9 mouse cellular contexts compared by ENCODE assay signal in the genomic region with DNA sequence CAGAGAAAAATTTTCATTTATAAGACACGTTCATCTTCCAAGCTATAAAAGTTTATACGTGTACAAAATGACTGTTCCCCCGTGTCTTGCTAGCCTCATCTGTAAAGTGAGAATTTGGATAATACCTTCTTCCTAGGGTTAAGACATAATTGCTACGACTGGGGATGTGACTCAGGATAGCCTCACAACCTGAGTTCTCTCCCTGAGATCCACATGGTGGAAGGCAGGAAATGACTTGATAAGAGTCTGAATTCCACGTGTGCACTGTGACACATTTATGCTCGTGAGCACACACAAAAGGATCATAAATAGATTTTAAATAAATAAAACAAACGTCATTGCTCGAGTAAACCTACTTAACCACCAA. TPM values are rescaled to one million over a fixed set of nuclear protein-coding genes. Genes with fewer than 3 reads are reported as not detected.
DNase-seq lines count a peak whose midpoint lies in the region; ATAC-seq and TF ChIP-seq lines count a peak whose summit lies in the region.
"Had no signal": no experiment of that assay in that cellular context is flagged by ENCODE, and none has a peak within 500 bp of the region (broad histone marks: within the 10 kb centered on the region; RNA-seq: fewer than 3 reads in every experiment).

No protein-coding gene starts in this region.

- H3K4me1 ChIP-seq in lung, embryonic 16.5 days (replicated peaks; ENCODE audit: control insufficient read depth, insufficient read depth, low read length), result peaks cover 3% of the 10 kb centered on the region; the same call in 1 of the 2 replicates
- H3K4me1 ChIP-seq in lung, adult 2 months (ENCODE audit: control insufficient read depth, insufficient read depth, low read length), result no peaks in the 10 kb centered on the region
- H3K4me1 ChIP-seq in forebrain, postnatal 0 days (ENCODE audit: insufficient read depth), result no peaks in the 10 kb centered on the region
- no peaks in the 10 kb centered on the region for H3K4me1 ChIP-seq in limb, embryonic 14.5 days (ENCODE audit: control insufficient read depth, insufficient read depth, low read length)
- H3K4me1 ChIP-seq in neural tube, embryonic 14.5 days (ENCODE audit: control insufficient read depth, insufficient read depth, low read length), result peaks cover 3% of the 10 kb centered on the region; the same call in 1 of the 2 replicates

- no peak overlapping the region for H3K4me3 ChIP-seq in lung, embryonic 16.5 days (ENCODE audit: low read length)
- H3K4me3 ChIP-seq in lung, adult 2 months (replicated peaks; ENCODE audit: extremely low read depth, low read depth, low read length), result no peak overlapping the region
- no peak overlapping the region for H3K4me3 ChIP-seq in forebrain, postnatal 0 days (ENCODE audit: low read depth, low read length)
- H3K4me3 ChIP-seq in limb, embryonic 14.5 days (replicated peaks; ENCODE audit: low read length), result peak overlapping the region; percentile 46; the same call in 1 of the 2 replicates
- no peak overlapping the region for H3K4me3 ChIP-seq in neural tube, embryonic 14.5 days (ENCODE audit: low read depth, low read length)

- no peak for TF ChIP-seq CTCF in lung, adult 2 months (IDR thresholded peaks at IDR 0.05; ENCODE audit: insufficient read depth, low read length)
- no peak for TF ChIP-seq CTCF in forebrain, postnatal 0 days (IDR thresholded peaks at IDR 0.05; ENCODE audit: low read depth)

- no peaks in the 10 kb centered on the region for H3K9me3 ChIP-seq in lung, embryonic 16.5 days (ENCODE audit: control insufficient read depth, low read length)
- H3K9me3 ChIP-seq in forebrain, postnatal 0 days (ENCODE audit: low read length), result no peaks in the 10 kb centered on the region
- no peaks in the 10 kb centered on the region for H3K9me3 ChIP-seq in limb, embryonic 14.5 days (ENCODE audit: control insufficient read depth, low read length)
- no peaks in the 10 kb centered on the region for H3K9me3 ChIP-seq in neural tube, embryonic 14.5 days (ENCODE audit: control insufficient read depth, low read length)

- ATAC-seq in lung, embryonic 16.5 days (ENCODE audit: low read depth), result peak; percentile 25; the same call in 1 of the 2 replicates
- peak; percentile 1; the same call in 1 of the 2 replicates for ATAC-seq in forebrain, postnatal 0 days
- ATAC-seq in limb, embryonic 14.5 days (ENCODE audit: low FRiP score, low read depth), result no peak
- ATAC-seq in neural tube, embryonic 14.5 days (ENCODE audit: low read depth), result peak; percentile 35; the same call in 1 of the 2 replicates

- no peaks in the 10 kb centered on the region for H3K36me3 ChIP-seq in lung, embryonic 16.5 days (ENCODE audit: control insufficient read depth, insufficient read depth, low read length)
- no peaks in the 10 kb centered on the region for H3K36me3 ChIP-seq in forebrain, postnatal 0 days (ENCODE audit: insufficient read depth)
- H3K36me3 ChIP-seq in limb, embryonic 14.5 days (ENCODE audit: control insufficient read depth, insufficient read depth, low read length), result no peaks in the 10 kb centered on the region
- no peaks in the 10 kb centered on the region for H3K36me3 ChIP-seq in neural tube, embryonic 14.5 days (ENCODE audit: control insufficient read depth, insufficient read depth, low read length)

- WGBS in lung, embryonic 16.5 days, result 34% methylated on average over 8 of the region's 8 CpGs
- WGBS in lung, adult 2 months, result 32% methylated on average over 8 of the region's 8 CpGs
- 52% methylated on average over 8 of the region's 8 CpGs for WGBS in forebrain, postnatal 0 days
- WGBS in limb, embryonic 14.5 days, result 37% methylated on average over 8 of the region's 8 CpGs
- WGBS in neural tube, embryonic 14.5 days, result 46% methylated on average over 8 of the region's 8 CpGs

- no peaks in the 10 kb centered on the region for H3K27me3 ChIP-seq in lung, embryonic 16.5 days (ENCODE audit: control insufficient read depth, insufficient read depth, low read depth, low read length)
- no peaks in the 10 kb centered on the region for H3K27me3 ChIP-seq in forebrain, postnatal 0 days (ENCODE audit: insufficient read depth, low read length)
- H3K27me3 ChIP-seq in limb, embryonic 14.5 days (ENCODE audit: control insufficient read depth, insufficient read depth, low read length), result no peaks in the 10 kb centered on the region
- H3K27me3 ChIP-seq in neural tube, embryonic 14.5 days (ENCODE audit: control insufficient read depth, insufficient read depth, low read length), result no peaks in the 10 kb centered on the region

- peak overlapping the region; percentile 29; the same call in 1 of the 2 replicates for H3K4me2 ChIP-seq in lung, embryonic 16.5 days (ENCODE audit: low read depth, low read length)
- no peak overlapping the region for H3K4me2 ChIP-seq in forebrain, postnatal 0 days (ENCODE audit: low read depth)
- no peak overlapping the region for H3K4me2 ChIP-seq in limb, embryonic 14.5 days (replicated peaks; ENCODE audit: low read depth, low read length, severe bottlenecking)
- H3K4me2 ChIP-seq in neural tube, embryonic 14.5 days (ENCODE audit: low read depth, low read length), result no peak overlapping the region

- no peak overlapping the region for H3K9ac ChIP-seq in lung, embryonic 16.5 days (ENCODE audit: low read length)
- H3K9ac ChIP-seq in forebrain, postnatal 0 days, result no peak overlapping the region
- H3K9ac ChIP-seq in limb, embryonic 14.5 days (ENCODE audit: low read depth, low read length, severe bottlenecking), result no peak overlapping the region
- no peak overlapping the region for H3K9ac ChIP-seq in neural tube, embryonic 14.5 days (replicated peaks; ENCODE audit: low read depth, low read length)

- TF ChIP-seq POLR2A in lung, adult 2 months (IDR thresholded peaks at IDR 0.05; ENCODE audit: borderline replicate concordance, extremely low read depth, low read depth, low read length), result no peak
- no peak for TF ChIP-seq POLR2A in limb, embryonic 14.5 days (IDR thresholded peaks at IDR 0.05; ENCODE audit: borderline replicate concordance, extremely low read depth, insufficient read depth, insufficient read length)

- DNase-seq in lung, adult 2 months, result no peak
- DNase-seq in forebrain, postnatal 0 days, result no peak
- DNase-seq in limb, embryonic 14.5 days (ENCODE audit: low spot score), result no peak
- no peak for DNase-seq in thymus, postnatal 0 days (ENCODE audit: low spot score)
- no peak for DNase-seq in right cerebral cortex, postnatal 25 days

- H3K27ac ChIP-seq in lung, embryonic 16.5 days (ENCODE audit: low read length), result no peak overlapping the region
- no peak overlapping the region for H3K27ac ChIP-seq in forebrain, postnatal 0 days (ENCODE audit: low read depth, low read length)
- H3K27ac ChIP-seq in limb, embryonic 14.5 days (replicated peaks; ENCODE audit: low read depth, low read length), result no peak overlapping the region
- H3K27ac ChIP-seq in neural tube, embryonic 14.5 days (ENCODE audit: low read depth, low read length), result no peak overlapping the region

RNA-seq across cellular contexts. Expression of a gene that starts 0.2 kb away (rescaled TPM):
- 29.9 and 30.2 TPM in 2 replicates for polyA plus RNA-seq in lung, embryonic 16.5 days (2015; fragmentation: Nextera tagmentation; extraction: Ambion mirVana)
- polyA plus RNA-seq in lung, adult 2 months (2012; rRNA removed), result 14.5 and 15.6 TPM in 2 replicates
- total RNA-seq in forebrain, postnatal 0 days (2014; rRNA removed), result 36.4 and 36.7 TPM in 2 replicates
- 25.8 and 27.5 TPM in 2 replicates for polyA plus RNA-seq in forebrain, postnatal 0 days (2015; fragmentation: Nextera tagmentation; extraction: Ambion mirVana)
- 23.5 and 26.8 TPM in 2 replicates for polyA plus RNA-seq in limb, embryonic 14.5 days (2012; rRNA removed)
- 27.1 and 27.2 TPM in 2 replicates for polyA plus RNA-seq in limb, embryonic 14.5 days (2014; fragmentation: Nextera tagmentation; extraction: Ambion mirVana)
- polyA plus RNA-seq in neural tube, embryonic 14.5 days (2014; fragmentation: Nextera tagmentation; extraction: Ambion mirVana), result 27.0 and 29.6 TPM in 2 replicates
- polyA plus RNA-seq in thymus, postnatal 0 days (2015; fragmentation: Nextera tagmentation; extraction: Ambion mirVana), result 33.1 and 36.0 TPM in 2 replicates

RNA-seq across cellular contexts. Expression of a gene that starts 1.3 kb away (rescaled TPM):
- polyA plus RNA-seq in lung, embryonic 16.5 days (2015; fragmentation: Nextera tagmentation; extraction: Ambion mirVana), result 0.08 TPM in 1 of 2 replicates, not detected in the other
- polyA plus RNA-seq in lung, adult 2 months (2012; rRNA removed), result 0.08 and 0.11 TPM in 2 replicates
- 0.10 and 0.23 TPM in 2 replicates for total RNA-seq in forebrain, postnatal 0 days (2014; rRNA removed)
- polyA plus RNA-seq in forebrain, postnatal 0 days (2015; fragmentation: Nextera tagmentation; extraction: Ambion mirVana), result 0.06 and 0.10 TPM in 2 replicates
- 0.04 TPM in 1 of 2 replicates, not detected in the other for polyA plus RNA-seq in limb, embryonic 14.5 days (2012; rRNA removed)
- 0.04 TPM in 2 replicates for polyA plus RNA-seq in limb, embryonic 14.5 days (2014; fragmentation: Nextera tagmentation; extraction: Ambion mirVana)
- polyA plus RNA-seq in neural tube, embryonic 14.5 days (2014; fragmentation: Nextera tagmentation; extraction: Ambion mirVana), result 0.12 and 0.23 TPM in 2 replicates
- 0.04 and 0.07 TPM in 2 replicates for polyA plus RNA-seq in thymus, postnatal 0 days (2015; fragmentation: Nextera tagmentation; extraction: Ambion mirVana)
- total RNA-seq: heart, adult 2 months had no signal

RNA-seq across cellular contexts. Expression of a gene that starts 31.5 kb away (rescaled TPM):
- 1.4 and 1.5 TPM in 2 replicates for polyA plus RNA-seq in lung, embryonic 16.5 days (2015; fragmentation: Nextera tagmentation; extraction: Ambion mirVana)
- 3.5 and 4.2 TPM in 2 replicates for polyA plus RNA-seq in lung, adult 2 months (2012; rRNA removed)
- 15.5 and 23.7 TPM in 2 replicates for total RNA-seq in forebrain, postnatal 0 days (2014; rRNA removed)
- 4.6 and 7.3 TPM in 2 replicates for polyA plus RNA-seq in forebrain, postnatal 0 days (2015; fragmentation: Nextera tagmentation; extraction: Ambion mirVana)
- 6.0 and 6.4 TPM in 2 replicates for polyA plus RNA-seq in limb, embryonic 14.5 days (2012; rRNA removed)
- 1.4 and 1.5 TPM in 2 replicates for polyA plus RNA-seq in limb, embryonic 14.5 days (2014; fragmentation: Nextera tagmentation; extraction: Ambion mirVana)
- 6.2 and 7.3 TPM in 2 replicates for polyA plus RNA-seq in neural tube, embryonic 14.5 days (2014; fragmentation: Nextera tagmentation; extraction: Ambion mirVana)
- 0.73 TPM in 2 replicates for polyA plus RNA-seq in thymus, postnatal 0 days (2015; fragmentation: Nextera tagmentation; extraction: Ambion mirVana)

RNA-seq across cellular contexts. Expression of a gene that starts 32.1 kb away (rescaled TPM):
- 0.11 TPM in 1 of 2 replicates, not detected in the other for polyA plus RNA-seq in lung, embryonic 16.5 days (2015; fragmentation: Nextera tagmentation; extraction: Ambion mirVana)
- 0.37 and 0.59 TPM in 2 replicates for polyA plus RNA-seq in lung, adult 2 months (2012; rRNA removed)
- 0.23 TPM in 1 of 2 replicates, not detected in the other for total RNA-seq in forebrain, postnatal 0 days (2014; rRNA removed)
- polyA plus RNA-seq in forebrain, postnatal 0 days (2015; fragmentation: Nextera tagmentation; extraction: Ambion mirVana), result 0.11 and 0.23 TPM in 2 replicates
- 0.03 and 0.04 TPM in 2 replicates for polyA plus RNA-seq in limb, embryonic 14.5 days (2012; rRNA removed)
- not detected in 2 replicates for polyA plus RNA-seq in limb, embryonic 14.5 days (2014; fragmentation: Nextera tagmentation; extraction: Ambion mirVana)
- 0.11 and 0.32 TPM in 2 replicates for polyA plus RNA-seq in neural tube, embryonic 14.5 days (2014; fragmentation: Nextera tagmentation; extraction: Ambion mirVana)
- polyA plus RNA-seq in thymus, postnatal 0 days (2015; fragmentation: Nextera tagmentation; extraction: Ambion mirVana), result 0.10 and 0.44 TPM in 2 replicates
- total RNA-seq: heart, adult 2 months; liver, adult 2 months had no signal
- polyA plus RNA-seq: heart, adult 2 months had no signal

RNA-seq across cellular contexts. Expression of a gene that starts 32.7 kb away (rescaled TPM):
- polyA plus RNA-seq in lung, embryonic 16.5 days (2015; fragmentation: Nextera tagmentation; extraction: Ambion mirVana), result 2.6 and 3.2 TPM in 2 replicates
- polyA plus RNA-seq in lung, adult 2 months (2012; rRNA removed), result 3.7 and 5.8 TPM in 2 replicates
- total RNA-seq in forebrain, postnatal 0 days (2014; rRNA removed), result 321 and 330 TPM in 2 replicates
- polyA plus RNA-seq in forebrain, postnatal 0 days (2015; fragmentation: Nextera tagmentation; extraction: Ambion mirVana), result 190 and 242 TPM in 2 replicates
- 2.0 and 2.1 TPM in 2 replicates for polyA plus RNA-seq in limb, embryonic 14.5 days (2012; rRNA removed)
- polyA plus RNA-seq in limb, embryonic 14.5 days (2014; fragmentation: Nextera tagmentation; extraction: Ambion mirVana), result 0.51 and 0.72 TPM in 2 replicates
- 81.4 and 149 TPM in 2 replicates for polyA plus RNA-seq in neural tube, embryonic 14.5 days (2014; fragmentation: Nextera tagmentation; extraction: Ambion mirVana)
- polyA plus RNA-seq in thymus, postnatal 0 days (2015; fragmentation: Nextera tagmentation; extraction: Ambion mirVana), result 0.40 and 0.55 TPM in 2 replicates
